Mouse (Mus musculus) left cerebral cortex, adult 11 months (tissue): Measurements from ENCODE around the gene Cnot8.

ENCODE experiments used
- DNase-seq: peaks from one replicate; pipeline ENCODE4 v3.0.0; 2022; ENCODE audit warnings: low spot score

The Cnot8 gene

GRCm38 (mm10) chr11:58165072-58165471 is 61.1 kb downstream of the Cnot8 start:
- DNase-seq: no peak

- DNase-seq: no peak
Observed at GRCm38 (mm10) chr11:58167822-58168166, 63.8 kb downstream of the Cnot8 start.
